Mouse (Mus musculus): ENCODE measurements at regions not wholly inside any gene's neighbourhood (a gene's known extent, or its start where the extent isn't known, plus 50 kb on each side); places are given as distances from the start of the nearest gene placed in this dataset.
"Not testable (repeated sequence)": the region's sequence is repeated elsewhere in the genome, so short reads cannot be mapped to it uniquely, and the experiment has no call there.

DNA sequence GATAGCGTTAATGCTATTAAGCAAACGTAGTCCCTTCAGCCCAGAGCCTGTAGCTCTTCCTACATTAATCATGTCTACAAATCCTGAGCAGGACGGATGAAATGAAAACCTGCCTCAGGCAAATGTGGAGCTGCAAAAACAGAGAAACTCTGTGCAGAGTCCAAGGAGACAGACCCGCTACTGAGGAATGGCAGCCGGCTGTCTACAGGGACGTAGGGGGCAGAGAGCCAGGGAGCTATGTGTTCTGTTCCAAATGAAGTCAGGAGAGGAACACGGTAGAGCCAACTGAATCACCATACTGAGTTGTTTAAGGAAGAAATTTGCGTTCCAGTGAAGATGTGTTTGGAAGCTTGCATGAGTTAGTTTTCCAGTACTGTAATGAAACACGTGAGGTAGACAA, 217.3 kb downstream of the Matn1 start:
- no peak overlapping the region for H3K9ac ChIP-seq
- H3K4me1 ChIP-seq (replicated peaks), result no peaks in the 10 kb centered on the region
- no peaks in the 10 kb centered on the region for H3K36me3 ChIP-seq
- 0 out of 2 replicates have a peak, but pooled peaks cover 5% of the 10 kb centered on the region for H3K27me3 ChIP-seq
- ATAC-seq (replicated peaks; ENCODE audit: insufficient number of reproducible peaks, insufficient read depth, low FRiP score, low read depth), result no peak
- H3K9me3 ChIP-seq (replicated peaks), result no peaks in the 10 kb centered on the region
- WGBS, result 65% methylated on average over 9 of the region's 9 CpGs
- H3K4me2 ChIP-seq, result no peak overlapping the region
- H3K4me3 ChIP-seq, result no peak overlapping the region
- H3K27ac ChIP-seq, result no peak overlapping the region

DNA sequence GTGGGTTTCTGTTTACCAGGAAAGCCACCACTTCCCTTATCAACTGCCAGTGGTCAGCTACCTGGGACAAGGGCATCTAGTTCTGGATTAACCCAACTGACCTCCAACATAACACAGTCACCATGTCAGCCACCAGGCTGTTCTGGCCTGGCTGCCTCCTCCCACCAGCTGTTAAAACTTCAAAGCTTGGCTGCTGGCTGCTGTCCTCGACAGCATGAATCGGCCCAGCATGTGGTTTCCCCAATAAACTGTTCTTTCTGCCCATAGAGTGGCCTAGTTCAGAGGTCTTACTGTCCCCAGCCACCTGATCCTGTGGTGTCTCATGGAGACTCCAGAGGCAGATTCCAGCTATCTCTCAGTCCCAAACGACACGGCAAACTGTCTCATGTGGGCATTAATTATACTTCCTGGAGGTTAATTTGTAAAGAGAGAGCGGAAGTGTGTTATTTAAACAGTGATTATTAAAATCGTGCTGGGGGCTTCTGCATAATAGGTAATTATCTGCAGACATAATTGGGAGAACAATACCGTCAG, 219.7 kb downstream of the Matn1 start:
- Histone ChIP-seq H3K9me3 (replicated peaks) (no peaks in the 10 kb centered on the region), H3K4me2 (no peak overlapping the region)

DNA sequence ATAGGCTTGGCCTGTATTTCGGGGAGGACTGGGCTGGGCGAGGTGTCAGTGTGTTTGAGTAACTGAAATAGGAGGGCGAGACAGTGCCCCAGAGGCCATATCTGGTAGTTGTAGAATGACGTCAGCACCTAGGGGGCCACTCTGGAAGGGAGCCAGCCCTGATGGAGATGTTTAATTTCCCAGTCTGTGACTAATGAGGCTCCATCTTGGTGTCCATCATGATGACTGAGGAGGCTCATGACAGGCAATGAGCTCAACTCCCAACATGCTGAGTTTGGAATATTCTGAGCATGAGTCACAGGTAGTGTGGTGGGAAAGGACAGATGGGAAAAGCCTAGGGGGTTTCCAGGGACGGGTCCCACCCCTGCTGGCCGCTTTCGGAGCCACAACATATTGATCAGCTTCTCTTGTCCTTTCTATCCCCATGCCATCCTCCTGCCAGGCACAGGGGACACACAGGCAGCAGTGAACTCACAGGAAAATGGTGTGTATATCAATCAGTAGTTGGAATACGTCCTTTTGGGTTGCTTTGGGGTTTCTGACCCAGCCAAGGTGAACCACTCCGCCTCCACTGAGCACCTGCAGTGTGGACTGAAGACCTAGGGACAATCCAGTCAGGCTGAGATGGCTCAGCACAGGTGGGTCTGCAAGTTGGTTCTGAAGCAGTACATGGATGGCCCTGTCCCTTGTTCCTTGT, 222.5 kb downstream of the Matn1 start:
- H3K4me1 ChIP-seq (replicated peaks), result no peaks in the 10 kb centered on the region
- no peaks in the 10 kb centered on the region for H3K36me3 ChIP-seq
- no peak for ATAC-seq (replicated peaks; ENCODE audit: insufficient number of reproducible peaks, insufficient read depth, low FRiP score, low read depth)
- no peaks in the 10 kb centered on the region for H3K9me3 ChIP-seq (replicated peaks)
- no peak overlapping the region for H3K4me2 ChIP-seq
- no peak overlapping the region for H3K4me3 ChIP-seq
- no peaks in the 10 kb centered on the region for H3K27me3 ChIP-seq
- no peak overlapping the region for H3K9ac ChIP-seq
- no peak overlapping the region for H3K27ac ChIP-seq
- 61% methylated on average over 9 of the region's 9 CpGs for WGBS

More for the DNA sequence above, 219.7 kb downstream of the Matn1 start:
- WGBS, result 59% methylated on average over 7 of the region's 7 CpGs
- ATAC-seq (replicated peaks; ENCODE audit: insufficient number of reproducible peaks, insufficient read depth, low FRiP score, low read depth), result no peak
- H3K9ac ChIP-seq, result no peak overlapping the region
- no peaks in the 10 kb centered on the region for H3K4me1 ChIP-seq (replicated peaks)
- no peak overlapping the region for H3K4me3 ChIP-seq
- H3K27ac ChIP-seq, result no peak overlapping the region
- H3K36me3 ChIP-seq, result no peaks in the 10 kb centered on the region
- H3K27me3 ChIP-seq, result no peaks in the 10 kb centered on the region

DNA sequence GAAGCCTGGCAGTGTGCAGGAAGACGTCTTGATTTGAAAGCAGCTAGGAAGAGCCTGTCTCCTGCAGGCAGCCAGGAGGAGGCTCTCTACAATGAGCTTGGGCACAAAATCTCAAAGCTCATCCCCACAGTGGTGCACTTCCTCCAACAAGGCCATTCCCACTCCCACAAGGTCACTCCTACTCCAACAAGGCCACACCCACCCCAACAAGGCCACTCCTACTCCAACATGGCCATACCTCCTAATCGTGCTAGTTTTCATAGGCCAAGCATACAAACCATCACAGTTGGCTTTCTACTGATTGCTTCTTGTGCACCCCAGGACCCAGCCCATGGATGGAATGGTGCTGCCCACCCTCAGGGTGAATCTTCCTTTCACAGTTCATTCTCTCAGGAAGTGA, 223.7 kb downstream of the Matn1 start:
- no peaks in the 10 kb centered on the region for H3K27me3 ChIP-seq
- ATAC-seq (replicated peaks; ENCODE audit: insufficient number of reproducible peaks, insufficient read depth, low FRiP score, low read depth), result no peak

GRCm38 (mm10) chr4:131173783-131174460, 229.7 kb downstream of the Matn1 start:
- 76% methylated on average over 28 of the region's 28 CpGs for WGBS
- Histone ChIP-seq H3K9me3 (replicated peaks) (no peaks in the 10 kb centered on the region), H3K36me3 (no peaks in the 10 kb centered on the region), H3K9ac (no peak overlapping the region), H3K4me1 (replicated peaks) (no peaks in the 10 kb centered on the region), H3K4me2 (no peak overlapping the region), H3K4me3 (no peak overlapping the region), H3K27me3 (no peaks in the 10 kb centered on the region), H3K27ac (no peak overlapping the region)
- ATAC-seq (replicated peaks; ENCODE audit: insufficient number of reproducible peaks, insufficient read depth, low FRiP score, low read depth), result no peak

More for the DNA sequence above, 223.7 kb downstream of the Matn1 start:
- Histone ChIP-seq H3K9me3 (replicated peaks) (no peaks in the 10 kb centered on the region), H3K4me2 (no peak overlapping the region), H3K4me3 (no peak overlapping the region), H3K36me3 (no peaks in the 10 kb centered on the region), H3K9ac (no peak overlapping the region), H3K4me1 (replicated peaks) (no peaks in the 10 kb centered on the region), H3K27ac (no peak overlapping the region)
- WGBS, result 76% methylated on average over 2 of the region's 2 CpGs

GRCm38 (mm10) chr4:131176701-131177100, 232.5 kb downstream of the Matn1 start:
- no peaks in the 10 kb centered on the region for H3K27me3 ChIP-seq
- no peaks in the 10 kb centered on the region for H3K4me1 ChIP-seq (replicated peaks)
- H3K36me3 ChIP-seq, result no peaks in the 10 kb centered on the region
- H3K4me3 ChIP-seq, result no peak overlapping the region
- H3K27ac ChIP-seq, result no peak overlapping the region
- WGBS, result 44% methylated on average over 3 of the region's 3 CpGs
- H3K9ac ChIP-seq, result no peak overlapping the region
- H3K4me2 ChIP-seq, result no peak overlapping the region
- ATAC-seq (replicated peaks; ENCODE audit: insufficient number of reproducible peaks, insufficient read depth, low FRiP score, low read depth), result no peak
- H3K9me3 ChIP-seq (replicated peaks), result no peaks in the 10 kb centered on the region

DNA sequence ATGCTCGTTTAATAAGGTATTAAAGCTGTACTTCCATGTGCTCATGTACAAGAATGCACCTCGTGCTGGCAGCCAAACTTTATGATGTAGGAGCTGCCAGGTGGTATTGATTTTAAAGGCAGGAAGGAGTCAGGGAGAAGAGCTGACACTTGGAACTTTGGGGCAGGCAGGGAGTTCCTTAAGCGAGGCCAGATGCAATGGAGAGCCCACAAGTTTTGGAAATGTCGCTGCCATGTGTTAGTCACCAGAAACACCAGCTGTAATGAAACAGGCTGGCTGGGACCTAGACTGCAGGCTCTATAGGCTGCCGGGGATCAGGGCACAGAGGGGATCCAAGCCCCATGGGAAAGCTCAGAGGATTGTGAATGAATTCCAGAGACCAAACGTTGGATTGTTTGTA, 233.7 kb downstream of the Matn1 start:
- Histone ChIP-seq H3K36me3 (no peaks in the 10 kb centered on the region), H3K27ac (no peak overlapping the region), H3K27me3 (0 out of 2 replicates have a peak, but pooled peaks cover 2% of the 10 kb centered on the region), H3K4me1 (replicated peaks) (no peaks in the 10 kb centered on the region), H3K9ac (no peak overlapping the region), H3K4me2 (no peak overlapping the region), H3K4me3 (no peak overlapping the region), H3K9me3 (replicated peaks) (no peaks in the 10 kb centered on the region)
- ATAC-seq (replicated peaks; ENCODE audit: insufficient number of reproducible peaks, insufficient read depth, low FRiP score, low read depth), result no peak
- WGBS, result 51% methylated on average over 6 of the region's 6 CpGs

- not testable (repeated sequence) for H3K27ac ChIP-seq; H3K4me3 ChIP-seq; H3K36me3 ChIP-seq; H3K27me3 ChIP-seq; H3K9ac ChIP-seq; ATAC-seq (replicated peaks; ENCODE audit: insufficient number of reproducible peaks, insufficient read depth, low FRiP score, low read depth); H3K4me1 ChIP-seq (replicated peaks); H3K9me3 ChIP-seq (replicated peaks); H3K4me2 ChIP-seq
- 75% methylated on average over 5 of the region's 5 CpGs for WGBS
Measured at GRCm38 (mm10) chr4:131178642-131179041, 234.5 kb downstream of the Matn1 start.

DNA sequence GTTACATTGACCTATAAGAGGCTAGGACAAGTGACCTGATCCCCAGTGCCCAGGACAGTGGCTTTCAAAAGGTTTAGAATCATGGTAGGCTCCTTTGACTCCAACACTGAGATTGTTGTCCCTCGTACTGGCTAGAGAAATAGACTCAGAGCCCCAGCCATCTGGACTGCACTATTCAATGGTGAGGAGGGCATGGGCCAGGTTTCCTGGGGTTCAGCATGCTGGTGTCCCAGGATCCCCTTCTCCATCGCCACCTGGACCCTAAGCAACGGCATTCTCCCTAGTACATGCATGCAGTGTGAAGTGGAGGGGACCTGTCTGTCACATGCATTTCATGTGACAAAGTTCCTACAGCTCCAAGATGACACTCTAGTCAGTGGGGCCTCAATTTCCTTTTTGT, 243.9 kb downstream of the Matn1 start:
- Histone ChIP-seq H3K27me3 (no peaks in the 10 kb centered on the region; the same call in 1 of the 2 replicates), H3K27ac (no peak overlapping the region), H3K9ac (no peak overlapping the region), H3K4me2 (no peak overlapping the region), H3K9me3 (replicated peaks) (no peaks in the 10 kb centered on the region), H3K4me1 (replicated peaks) (peaks cover 7% of the 10 kb centered on the region), H3K36me3 (no peaks in the 10 kb centered on the region), H3K4me3 (no peak overlapping the region)
- no peak for ATAC-seq (replicated peaks; ENCODE audit: insufficient number of reproducible peaks, insufficient read depth, low FRiP score, low read depth)
- WGBS, result 77% methylated on average over 3 of the region's 3 CpGs

DNA sequence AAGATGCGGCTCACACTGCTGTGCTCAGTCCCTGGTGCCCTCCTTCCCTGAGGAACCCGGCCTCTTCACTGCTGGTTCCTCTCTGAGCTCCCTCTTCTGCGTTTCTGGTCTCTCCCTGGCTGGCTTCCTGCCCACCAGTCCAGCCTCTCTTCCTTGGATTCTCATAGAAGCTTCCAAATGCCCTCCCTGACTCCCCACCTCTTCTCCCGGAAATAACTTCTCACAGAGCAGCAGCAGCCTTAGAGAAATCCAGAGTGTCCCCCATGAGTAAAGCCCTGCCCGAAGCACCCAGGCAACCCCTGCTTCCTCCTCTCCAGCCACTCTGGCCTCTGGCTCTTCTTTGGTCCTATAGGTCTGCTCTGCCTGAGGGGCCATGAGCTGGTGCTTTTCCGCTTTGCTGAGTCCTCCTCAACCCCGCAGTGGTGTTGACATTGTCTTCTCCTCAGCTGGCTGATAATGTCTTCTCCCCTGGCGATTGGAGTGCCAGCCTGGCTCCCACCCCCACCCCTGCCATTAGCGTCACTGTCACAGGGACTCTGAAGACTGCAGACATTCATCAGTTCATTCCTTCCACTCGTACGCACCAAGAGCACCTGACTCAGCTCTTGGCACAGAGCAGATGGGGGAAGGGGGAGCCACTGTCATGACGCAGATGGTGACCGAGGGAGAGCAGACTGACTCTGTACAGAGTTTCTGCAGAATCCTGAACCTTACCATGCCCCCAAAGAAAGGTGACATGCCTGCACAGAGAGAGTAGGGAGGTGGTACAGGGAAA, 247.1 kb downstream of the Matn1 start:
- ATAC-seq (replicated peaks; ENCODE audit: insufficient number of reproducible peaks, insufficient read depth, low FRiP score, low read depth), result peak; percentile 66
- 36% methylated on average over 13 of the region's 13 CpGs for WGBS
- Histone ChIP-seq H3K4me3 (no peak overlapping the region), H3K9me3 (replicated peaks) (no peaks in the 10 kb centered on the region), H3K36me3 (no peaks in the 10 kb centered on the region), H3K9ac (no peak overlapping the region), H3K4me1 (replicated peaks) (peaks cover 7% of the 10 kb centered on the region), H3K27ac (no peak overlapping the region), H3K27me3 (no peaks in the 10 kb centered on the region; the same call in 1 of the 2 replicates), H3K4me2 (peak overlapping the region; percentile 47)

GRCm38 (mm10) chr4:131193900-131194419, 249.8 kb downstream of the Matn1 start:
- no peak overlapping the region for H3K27ac ChIP-seq
- 76% methylated on average over 20 of the region's 20 CpGs for WGBS
- no peak for ATAC-seq (replicated peaks; ENCODE audit: insufficient number of reproducible peaks, insufficient read depth, low FRiP score, low read depth)
- H3K9me3 ChIP-seq (replicated peaks), result no peaks in the 10 kb centered on the region
- H3K4me3 ChIP-seq, result no peak overlapping the region
- no peaks in the 10 kb centered on the region for H3K36me3 ChIP-seq
- H3K4me1 ChIP-seq (replicated peaks), result peaks cover 7% of the 10 kb centered on the region
- no peaks in the 10 kb centered on the region; the same call in 1 of the 2 replicates for H3K27me3 ChIP-seq
- no peak overlapping the region for H3K9ac ChIP-seq
- no peak overlapping the region for H3K4me2 ChIP-seq

Measured in heart, embryonic 15.5 days (tissue).